Mouse (Mus musculus) heart, embryonic 11.5 days (tissue): ENCODE data around the gene Fbxo17. TPM values are rescaled to one million over a fixed set of nuclear protein-coding genes. Genes with fewer than 3 reads are reported as not detected.

Experiments
- ATAC-seq: fragments of 200-750 bp; cut with Nextera tagmentation; replicated peaks from 2 replicates; pipeline ENCODE4 v1.8.0; 2017; ENCODE audit warnings: moderate library complexity; ENCODE audit not compliant: insufficient number of reproducible peaks, low FRiP score, low TSS enrichment
- H3K27ac ChIP-seq: fragments of 300-500 bp; sonication (generic); 2 replicates; pipeline ENCODE4 v1.5.1; 2014; ENCODE audit warnings: mild to moderate bottlenecking, low read depth, low read length
- H3K27me3 ChIP-seq: fragments of 300-500 bp; sonication (generic); 2 replicates; pipeline ENCODE4 v1.6.1; 2014; ENCODE audit warnings: mild to moderate bottlenecking, low read length, mixed read lengths; ENCODE audit not compliant: control insufficient read depth, insufficient read depth
- H3K36me3 ChIP-seq: fragments of 300-500 bp; sonication (generic); 2 replicates; pipeline ENCODE4 v1.6.1; 2014; ENCODE audit warnings: mild to moderate bottlenecking, low read length, moderate library complexity, mixed read lengths; ENCODE audit not compliant: control insufficient read depth, insufficient read depth
- H3K4me1 ChIP-seq: fragments of 300-500 bp; sonication (generic); 2 replicates; pipeline ENCODE4 v1.6.1; 2014; ENCODE audit warnings: low read length; ENCODE audit not compliant: control insufficient read depth, insufficient read depth
- H3K4me2 ChIP-seq: fragments of 300-500 bp; sonication (generic); 2 replicates; pipeline ENCODE4 v1.6.1; 2014; ENCODE audit warnings: mild to moderate bottlenecking, moderate library complexity
- H3K4me3 ChIP-seq: fragments of 300-500 bp; sonication (generic); 2 replicates; pipeline ENCODE4 v1.5.1; 2014; ENCODE audit warnings: low read depth, low read length
- H3K9ac ChIP-seq: fragments of 300-500 bp; sonication (generic); 2 replicates; pipeline ENCODE4 v1.6.1; 2014; ENCODE audit warnings: mild to moderate bottlenecking, low read depth, low read length, moderate library complexity
- H3K9me3 ChIP-seq: fragments of 300-500 bp; sonication (generic); replicated peaks from 2 replicates; pipeline ENCODE4 v1.6.1; 2016; ENCODE audit warnings: low read length; ENCODE audit not compliant: control insufficient read depth
- WGBS: fragments of 180-500 bp; shearing (Covaris S2); extraction: QIAGEN DNeasy Blood & Tissue Kit; methylation state at CpG from one replicate; pipeline ENCODE4 v1.1.7; 2014; ENCODE audit not compliant: insufficient replicate concordance; 5-methylcytosine and 5-hydroxymethylcytosine counted together
- polyA plus RNA-seq: library from polyadenylated mRNA; unstranded; fragments of >200 nt; fragmentation: Nextera tagmentation; extraction: Ambion mirVana; gene quantifications from 2 replicates; pipeline ENCODE4 v1.2.1, GENCODE M21; 2014

The Fbxo17 gene
- polyA plus RNA-seq, 1 experiment from 2014 or later = 12.0 TPM

DNA sequence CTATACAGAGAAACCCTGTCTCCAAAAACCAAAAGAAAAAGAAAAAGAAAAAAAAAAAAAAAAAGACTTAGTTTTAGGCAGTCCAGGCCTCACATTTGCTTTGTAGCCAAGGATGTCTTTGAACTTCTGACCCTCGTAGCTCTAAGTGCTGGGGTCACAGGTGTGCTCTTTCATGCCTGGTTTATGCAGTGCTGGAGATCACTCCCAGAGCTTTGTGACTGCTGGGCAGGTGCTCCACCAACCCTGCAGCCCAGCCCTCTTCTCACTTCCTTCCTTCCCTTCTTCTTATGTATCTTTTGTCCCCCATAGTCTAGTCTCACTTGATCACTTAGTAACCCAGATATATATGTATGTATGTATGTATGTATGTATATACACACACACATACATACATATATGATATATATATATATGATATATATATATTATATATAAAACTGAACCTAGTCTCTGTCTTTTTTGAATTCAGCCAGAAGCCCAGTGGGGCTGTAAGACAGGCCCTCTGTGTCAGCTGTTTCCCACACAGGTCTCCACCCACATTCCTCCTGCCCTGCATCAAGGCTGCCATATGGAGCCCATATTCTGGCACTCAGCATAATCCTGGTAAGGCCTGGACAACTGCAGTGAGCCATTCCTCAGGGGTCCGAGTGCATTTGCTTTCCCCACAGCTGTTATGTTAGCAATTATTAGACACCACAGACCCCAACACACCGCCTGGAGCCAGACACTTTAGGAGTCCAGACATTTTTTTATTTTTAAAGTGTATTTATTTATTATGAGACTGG lies 4.3 kb downstream of the Fbxo17 start:
- H3K27me3 ChIP-seq = no peaks in the 10 kb centered on the region
- no peak for ATAC-seq
- no peak overlapping the region for H3K27ac ChIP-seq
- H3K4me1 ChIP-seq = peaks cover 3% of the 10 kb centered on the region; the same call in 1 of the 2 replicates
- no peak overlapping the region for H3K9ac ChIP-seq
- no peaks in the 10 kb centered on the region; the same call in 1 of the 2 replicates for H3K9me3 ChIP-seq
- H3K4me3 ChIP-seq = no peak overlapping the region
- 72% methylated on average over 3 of the region's 3 CpGs for WGBS
- no peak overlapping the region for H3K4me2 ChIP-seq
- peaks cover 7% of the 10 kb centered on the region for H3K36me3 ChIP-seq

- peaks cover 7% of the 10 kb centered on the region for H3K36me3 ChIP-seq
- H3K4me2 ChIP-seq = no peak overlapping the region
- H3K27me3 ChIP-seq = no peaks in the 10 kb centered on the region
- no peak for ATAC-seq
- H3K9ac ChIP-seq = no peak overlapping the region
- H3K27ac ChIP-seq = no peak overlapping the region
- H3K4me1 ChIP-seq = peaks cover 3% of the 10 kb centered on the region; the same call in 1 of the 2 replicates
- WGBS = 85% methylated on average over 7 of the region's 7 CpGs
- H3K9me3 ChIP-seq = no peaks in the 10 kb centered on the region; the same call in 1 of the 2 replicates
- no peak overlapping the region for H3K4me3 ChIP-seq
These were observed 5.5 kb downstream of the Fbxo17 start for GRCm38 (mm10) chr7:28722079-28722478.

DNA sequence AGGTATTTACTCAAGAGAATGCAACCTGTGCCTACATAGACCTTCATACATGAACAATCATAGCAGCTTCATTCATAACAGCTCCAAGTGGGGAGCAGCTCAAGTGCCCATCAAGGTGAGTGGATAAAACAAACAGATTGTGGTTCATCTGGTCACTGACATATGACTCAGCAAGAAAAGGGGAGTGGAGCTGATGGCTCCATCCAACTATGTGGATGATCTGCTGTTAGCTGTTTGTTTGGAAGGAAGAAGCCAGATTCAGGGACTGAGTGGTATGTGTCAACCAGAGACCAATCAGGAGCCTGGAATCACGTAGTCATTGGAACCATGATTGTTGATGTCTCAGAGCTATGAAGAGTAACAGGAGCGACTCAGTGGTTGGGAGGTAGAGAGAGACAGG lies 8.0 kb downstream of the Fbxo17 start:
- WGBS = 83% methylated on average over 2 of the region's 2 CpGs

DNA sequence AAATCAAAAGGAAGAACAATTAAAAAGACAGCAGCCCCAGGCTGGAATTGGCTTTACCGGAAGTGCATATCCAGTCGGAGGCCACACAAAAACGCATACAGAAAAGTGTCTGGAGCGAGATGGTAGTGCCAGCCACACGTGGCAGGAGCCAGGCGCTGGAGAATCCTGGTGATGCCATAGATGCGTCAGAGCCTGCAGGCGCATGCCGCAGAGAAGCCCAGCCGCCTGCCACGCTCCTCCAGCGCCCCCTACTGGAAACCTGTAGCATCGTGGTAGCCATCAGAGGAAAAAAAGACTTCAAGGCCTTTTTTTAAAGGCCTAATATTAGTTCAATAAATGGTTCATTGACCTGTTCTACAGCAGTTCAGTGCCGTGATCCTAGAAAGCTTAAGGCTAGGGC lies 10.0 kb downstream of the Fbxo17 start:
- no peaks in the 10 kb centered on the region for H3K4me1 ChIP-seq
- WGBS = 10% methylated on average over 14 of the region's 14 CpGs
- H3K27ac ChIP-seq = no peak overlapping the region
- H3K4me2 ChIP-seq = peak overlapping the region; percentile 16; the same call in 1 of the 2 replicates
- no peak overlapping the region for H3K4me3 ChIP-seq
- ATAC-seq = no peak
- H3K9ac ChIP-seq = no peak overlapping the region
- H3K9me3 ChIP-seq = peaks cover 8% of the 10 kb centered on the region
- H3K27me3 ChIP-seq = no peaks in the 10 kb centered on the region
- H3K36me3 ChIP-seq = peaks cover 7% of the 10 kb centered on the region

More for the DNA sequence above, 8.0 kb downstream of the Fbxo17 start:
- no peaks in the 10 kb centered on the region for H3K27me3 ChIP-seq
- H3K9me3 ChIP-seq = no peaks in the 10 kb centered on the region; the same call in 1 of the 2 replicates
- H3K4me2 ChIP-seq = no peak overlapping the region
- ATAC-seq = no peak
- no peak overlapping the region for H3K27ac ChIP-seq
- H3K36me3 ChIP-seq = peaks cover 7% of the 10 kb centered on the region
- H3K4me3 ChIP-seq = no peak overlapping the region
- H3K9ac ChIP-seq = no peak overlapping the region
- no peaks in the 10 kb centered on the region for H3K4me1 ChIP-seq

GRCm38 (mm10) chr7:28727649-28728340 lies 11.2 kb downstream of the Fbxo17 start:
- H3K4me2 ChIP-seq = no peak overlapping the region
- no peak overlapping the region for H3K9ac ChIP-seq
- peaks cover 8% of the 10 kb centered on the region for H3K9me3 ChIP-seq
- H3K36me3 ChIP-seq = peaks cover 7% of the 10 kb centered on the region
- H3K27ac ChIP-seq = no peak overlapping the region
- WGBS = 57% methylated on average over 10 of the region's 10 CpGs
- no peaks in the 10 kb centered on the region for H3K27me3 ChIP-seq
- peaks cover 5% of the 10 kb centered on the region for H3K4me1 ChIP-seq
- ATAC-seq = no peak
- H3K4me3 ChIP-seq = no peak overlapping the region

DNA sequence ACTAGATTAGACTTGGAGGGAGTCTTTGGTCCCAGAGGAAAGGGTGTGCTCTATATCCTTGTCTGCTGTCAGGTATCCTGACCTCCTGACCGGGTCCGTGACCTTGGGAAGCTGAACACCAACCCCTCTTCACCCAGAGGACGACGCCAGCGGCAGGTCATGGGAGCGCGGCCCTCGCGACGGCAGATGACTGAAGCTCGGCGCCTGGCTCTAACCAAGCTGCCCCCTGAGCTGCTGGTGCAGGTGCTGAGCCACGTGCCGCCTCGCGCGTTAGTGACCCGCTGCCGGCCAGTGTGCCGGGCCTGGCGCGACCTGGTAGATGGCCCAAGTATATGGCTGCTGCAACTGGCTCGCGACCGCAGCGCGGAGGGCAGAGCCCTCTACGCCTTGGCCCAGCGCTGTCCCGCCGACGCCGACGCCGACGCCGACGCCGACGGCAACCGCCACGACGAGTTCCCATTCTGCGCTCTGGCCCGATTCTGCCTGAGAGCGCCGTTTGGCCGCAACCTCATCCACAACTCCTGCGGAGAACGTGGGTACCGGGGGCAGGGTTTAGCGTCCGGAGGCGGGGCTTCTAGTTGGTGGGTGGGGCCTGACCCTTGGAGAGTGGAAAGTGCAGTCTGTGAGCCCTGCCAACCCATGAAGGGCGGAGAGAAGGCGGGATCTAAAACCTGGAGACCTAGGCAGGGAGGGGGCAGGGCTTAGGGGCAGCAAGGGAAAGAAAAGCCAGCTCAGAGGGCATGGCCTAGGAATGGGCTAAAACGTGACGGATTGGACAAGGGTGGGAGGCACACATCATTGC lies 15.9 kb downstream of the Fbxo17 start:
- peak; percentile 76 for ATAC-seq

DNA sequence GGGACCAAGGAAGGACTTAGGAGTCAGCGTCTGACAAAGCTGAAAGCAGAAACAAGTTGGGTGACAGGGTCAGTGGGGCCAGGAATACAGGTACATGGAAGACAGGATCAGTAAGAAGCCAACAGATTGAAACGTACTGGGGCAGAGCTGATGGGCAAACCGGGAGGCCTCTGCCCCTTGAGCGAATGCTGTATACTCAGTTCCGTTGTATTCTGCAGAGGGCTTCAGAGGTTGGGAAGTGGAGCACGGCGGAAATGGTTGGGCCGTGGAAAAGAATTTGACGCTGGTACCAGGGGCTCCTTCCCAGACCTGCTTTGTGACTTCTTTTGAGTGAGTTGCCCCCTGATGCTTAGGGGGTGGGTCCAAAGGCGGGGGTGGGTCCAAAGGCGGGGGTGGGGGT lies 16.6 kb downstream of the Fbxo17 start:
- H3K27me3 ChIP-seq = no peaks in the 10 kb centered on the region
- peak overlapping the region; percentile 81 for H3K4me2 ChIP-seq
- WGBS = 20% methylated on average over 11 of the region's 11 CpGs
- no peak overlapping the region for H3K27ac ChIP-seq
- H3K9ac ChIP-seq = 0 out of 2 replicates have a peak overlapping the region, but pooled peaks have one; percentile 36
- no peak for ATAC-seq
- H3K4me1 ChIP-seq = peaks cover 5% of the 10 kb centered on the region
- H3K9me3 ChIP-seq = peaks cover 8% of the 10 kb centered on the region
- peak overlapping the region; percentile 47 for H3K4me3 ChIP-seq
- H3K36me3 ChIP-seq = peaks cover 15% of the 10 kb centered on the region

More for the DNA sequence above, 15.9 kb downstream of the Fbxo17 start:
- peak overlapping the region; percentile 57 for H3K9ac ChIP-seq
- H3K4me3 ChIP-seq = peak overlapping the region; percentile 47
- H3K9me3 ChIP-seq = peaks cover 8% of the 10 kb centered on the region
- 3% methylated on average over 58 of the region's 58 CpGs for WGBS
- H3K36me3 ChIP-seq = peaks cover 9% of the 10 kb centered on the region
- no peaks in the 10 kb centered on the region for H3K27me3 ChIP-seq
- H3K4me2 ChIP-seq = peak overlapping the region; percentile 81
- no peak overlapping the region for H3K27ac ChIP-seq
- H3K4me1 ChIP-seq = peaks cover 5% of the 10 kb centered on the region

DNA sequence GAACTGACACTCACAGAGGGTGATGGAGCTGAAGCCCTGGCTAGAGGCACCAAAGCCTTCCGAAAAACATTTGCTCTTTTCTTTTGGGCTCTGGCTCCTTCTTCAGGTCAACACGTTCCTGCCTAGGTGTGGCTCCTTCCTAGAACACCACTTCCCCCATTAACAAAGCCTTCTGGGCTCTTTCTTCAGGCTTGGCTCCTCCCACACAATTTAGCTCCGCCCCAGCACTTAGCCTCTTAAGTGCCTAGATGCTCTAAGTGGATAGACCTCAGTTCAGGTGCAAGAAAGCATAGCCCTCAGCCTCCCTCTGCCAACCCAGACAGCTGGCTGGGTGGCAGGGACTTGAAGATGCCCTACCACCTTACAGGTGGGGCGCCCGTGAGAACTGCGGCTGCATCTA lies 19.1 kb downstream of the Fbxo17 start:
- Histone ChIP-seq H3K36me3 (peaks cover 19% of the 10 kb centered on the region), H3K4me2 (no peak overlapping the region), H3K9me3 (peaks cover 8% of the 10 kb centered on the region), H3K4me1 (peaks cover 5% of the 10 kb centered on the region), H3K27me3 (no peaks in the 10 kb centered on the region), H3K4me3 (no peak overlapping the region), H3K27ac (no peak overlapping the region), H3K9ac (no peak overlapping the region)
- no peak for ATAC-seq
- WGBS = 79% methylated on average over 6 of the region's 6 CpGs
